Mouse (Mus musculus): Measurements from ENCODE around the gene Olfr1218.

DNA sequence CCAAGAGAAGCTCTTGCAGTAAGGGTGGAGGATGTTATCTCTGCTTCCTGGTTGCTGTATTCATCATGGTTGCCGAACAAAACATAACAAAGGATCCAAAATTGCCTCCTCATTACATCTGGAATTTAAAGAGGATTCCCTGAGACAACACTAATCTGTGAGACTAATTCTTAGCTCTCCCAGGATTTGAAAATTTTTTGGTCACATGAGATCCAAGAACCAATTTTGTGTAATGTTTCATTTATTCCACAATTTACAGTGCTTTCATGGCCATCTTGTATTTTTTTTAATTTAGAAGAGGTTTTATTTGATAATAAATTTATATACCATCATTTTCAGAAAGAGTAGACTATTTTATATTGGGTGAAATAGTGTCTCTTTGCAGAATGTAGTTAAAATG is 22.4 kb upstream of the Olfr1218 start, which contains the start of gene Olfr1219:
- TF ChIP-seq POLR2A (IDR thresholded peaks at IDR 0.05; ENCODE audit: low read depth, low read length) (no peak), CTCF (IDR thresholded peaks at IDR 0.05; ENCODE audit: borderline replicate concordance, insufficient read depth, low read length) (no peak)
